In genomic region chr8:103430874-103431492, GRCm38 (mm10) we compare ENCODE assay signal across 20 mouse cellular contexts.
DNase-seq lines count a peak whose midpoint lies in the region; ATAC-seq and TF ChIP-seq lines count a peak whose summit lies in the region.
"Had no signal": no experiment of that assay in that cellular context is flagged by ENCODE, and none has a peak within 500 bp of the region (broad histone marks: within the 10 kb centered on the region; RNA-seq: fewer than 3 reads in every experiment).

No protein-coding gene starts in this region.

- no peak for TF ChIP-seq CTCF in hindbrain, postnatal 0 days (IDR thresholded peaks at IDR 0.05; ENCODE audit: low read depth)

- H3K4me3 ChIP-seq in kidney, embryonic 15.5 days (replicated peaks), result no peak overlapping the region
- H3K4me3 ChIP-seq in lung, embryonic 15.5 days, result no peak overlapping the region
- H3K4me3 ChIP-seq in hindbrain, postnatal 0 days (ENCODE audit: low read length), result no peak overlapping the region
- H3K4me3 ChIP-seq: embryonic facial prominence, embryonic 12.5 days; forebrain, embryonic 10.5 days; gastrocnemius, adult 2 months; heart, embryonic 13.5 days; hindbrain, embryonic 12.5 days had no signal

- H3K27me3 ChIP-seq in kidney, embryonic 15.5 days, result no peaks in the 10 kb centered on the region
- no peaks in the 10 kb centered on the region for H3K27me3 ChIP-seq in lung, embryonic 15.5 days
- H3K27me3 ChIP-seq in hindbrain, postnatal 0 days (ENCODE audit: insufficient read depth, low read length), result no peaks in the 10 kb centered on the region
- H3K27me3 ChIP-seq: embryonic facial prominence, embryonic 12.5 days; heart, embryonic 13.5 days; hindbrain, embryonic 12.5 days had no signal

- peak overlapping the region; percentile 37 for H3K27ac ChIP-seq in kidney, embryonic 15.5 days
- peak overlapping the region; percentile 74 for H3K27ac ChIP-seq in lung, embryonic 15.5 days
- H3K27ac ChIP-seq in hindbrain, postnatal 0 days, result no peak overlapping the region
- H3K27ac ChIP-seq: embryonic facial prominence, embryonic 12.5 days; forebrain, embryonic 10.5 days; gastrocnemius, adult 2 months; heart, embryonic 13.5 days; hindbrain, embryonic 12.5 days had no signal

- H3K4me1 ChIP-seq in kidney, embryonic 15.5 days, result no peaks in the 10 kb centered on the region
- peaks cover 4% of the 10 kb centered on the region; the same call in 1 of the 2 replicates for H3K4me1 ChIP-seq in lung, embryonic 15.5 days
- H3K4me1 ChIP-seq in hindbrain, postnatal 0 days (ENCODE audit: insufficient read depth, low read length), result no peaks in the 10 kb centered on the region
- H3K4me1 ChIP-seq: embryonic facial prominence, embryonic 12.5 days; forebrain, embryonic 10.5 days; heart, embryonic 13.5 days; hindbrain, embryonic 12.5 days had no signal

- H3K9ac ChIP-seq in kidney, embryonic 15.5 days, result no peak overlapping the region
- no peak overlapping the region for H3K9ac ChIP-seq in lung, embryonic 15.5 days
- H3K9ac ChIP-seq in hindbrain, postnatal 0 days (replicated peaks; ENCODE audit: low read length), result no peak overlapping the region
- H3K9ac ChIP-seq: embryonic facial prominence, embryonic 12.5 days; heart, embryonic 13.5 days; hindbrain, embryonic 12.5 days had no signal

- no peak overlapping the region for H3K4me2 ChIP-seq in kidney, embryonic 15.5 days
- no peak overlapping the region for H3K4me2 ChIP-seq in lung, embryonic 15.5 days
- no peak overlapping the region for H3K4me2 ChIP-seq in hindbrain, postnatal 0 days (ENCODE audit: low read depth, low read length)
- H3K4me2 ChIP-seq: embryonic facial prominence, embryonic 12.5 days; heart, embryonic 13.5 days; hindbrain, embryonic 12.5 days had no signal

- H3K9me3 ChIP-seq in kidney, embryonic 15.5 days (replicated peaks), result no peaks in the 10 kb centered on the region
- no peaks in the 10 kb centered on the region for H3K9me3 ChIP-seq in lung, embryonic 15.5 days
- H3K9me3 ChIP-seq in hindbrain, postnatal 0 days (ENCODE audit: low read length), result no peaks in the 10 kb centered on the region
- H3K9me3 ChIP-seq: embryonic facial prominence, embryonic 12.5 days; forebrain, embryonic 10.5 days; heart, embryonic 13.5 days; hindbrain, embryonic 12.5 days had no signal

- WGBS in kidney, embryonic 15.5 days, result 69% methylated on average over 3 of the region's 3 CpGs
- WGBS in lung, embryonic 15.5 days, result 45% methylated on average over 3 of the region's 3 CpGs
- WGBS in hindbrain, postnatal 0 days, result 98% methylated on average over 3 of the region's 3 CpGs

- ATAC-seq in kidney, embryonic 15.5 days (replicated peaks; ENCODE audit: low FRiP score), result 0 out of 2 replicates have a peak, but pooled peaks have one; percentile 36
- ATAC-seq in lung, embryonic 15.5 days (ENCODE audit: borderline replicate concordance, extremely low read depth, low FRiP score, low TSS enrichment), result peak; percentile 89
- ATAC-seq in hindbrain, postnatal 0 days, result no peak
- ATAC-seq: forebrain, embryonic 14.5 days; hindbrain, embryonic 16.5 days had no signal

- DNase-seq in kidney, adult 9 months, result no peak
- DNase-seq in lung, postnatal 25 days (ENCODE audit: low spot score), result no peak
- DNase-seq in adipocyte (ENCODE audit: low spot score), result peak; percentile 43
- DNase-seq in hindbrain, postnatal 0 days (ENCODE audit: low spot score), result no peak
- DNase-seq: adrenal gland, postnatal 10 days; cerebellum, adult 11 months; cerebellum, adult 8-10 months; cerebellum, postnatal 14 days; embryo, embryonic 11 days; gastrocnemius, adult 2 months; gastrocnemius, postnatal 25 days; heart, postnatal 36 days had no signal

- no peaks in the 10 kb centered on the region for H3K36me3 ChIP-seq in kidney, embryonic 15.5 days
- no peaks in the 10 kb centered on the region for H3K36me3 ChIP-seq in lung, embryonic 15.5 days
- no peaks in the 10 kb centered on the region for H3K36me3 ChIP-seq in hindbrain, postnatal 0 days (ENCODE audit: insufficient read depth, low read length)
- H3K36me3 ChIP-seq: embryonic facial prominence, embryonic 12.5 days; forebrain, embryonic 10.5 days; heart, embryonic 13.5 days; hindbrain, embryonic 12.5 days had no signal
